Mouse (Mus musculus): Measurements from ENCODE around the gene Hat1.

Hat1 gene

GRCm38 (mm10) chr2:71376433-71376906, 12.3 kb upstream of the Hat1 start:
- no peak for DNase-seq (ENCODE audit: low read depth)

- no peak for DNase-seq (ENCODE audit: low read depth)
Observed at GRCm38 (mm10) chr2:71377426-71377825, 11.3 kb upstream of the Hat1 start.

- DNase-seq (ENCODE audit: low read depth), result no peak
Observed at GRCm38 (mm10) chr2:71381962-71382361, 6.8 kb upstream of the Hat1 start.

- no peak for DNase-seq (ENCODE audit: low read depth)
Observed at GRCm38 (mm10) chr2:71383890-71384289, 4.9 kb upstream of the Hat1 start.

- DNase-seq (ENCODE audit: low read depth), result no peak
Observed at GRCm38 (mm10) chr2:71387766-71388165, 992 bp upstream of the Hat1 start.

- no peak for DNase-seq (ENCODE audit: low read depth)
Observed at GRCm38 (mm10) chr2:71389864-71390263, 1.1 kb downstream of the Hat1 start.

GRCm38 (mm10) chr2:71405613-71406012, 16.9 kb downstream of the Hat1 start:
- no peak for DNase-seq (ENCODE audit: low read depth)

GRCm38 (mm10) chr2:71418760-71419280, 30.1 kb downstream of the Hat1 start:
- DNase-seq (ENCODE audit: low read depth), result no peak

GRCm38 (mm10) chr2:71419408-71419807, 30.6 kb downstream of the Hat1 start:
- DNase-seq (ENCODE audit: low read depth), result peak; percentile 22

GRCm38 (mm10) chr2:71420895-71421425, 32.2 kb downstream of the Hat1 start:
- DNase-seq (ENCODE audit: low read depth), result no peak

- peak; percentile 69 for DNase-seq (ENCODE audit: low read depth)
Observed at GRCm38 (mm10) chr2:71424545-71424944, 35.8 kb downstream of the Hat1 start.

- DNase-seq (ENCODE audit: low read depth), result no peak
Observed at GRCm38 (mm10) chr2:71435440-71435839, 46.7 kb downstream of the Hat1 start.

- no peak for DNase-seq (ENCODE audit: low read depth)
Observed at GRCm38 (mm10) chr2:71443376-71443775, 54.6 kb downstream of the Hat1 start.

- DNase-seq (ENCODE audit: low read depth), result no peak
Observed at GRCm38 (mm10) chr2:71445536-71446196, 56.9 kb downstream of the Hat1 start.

- no peak for DNase-seq (ENCODE audit: low read depth)
Observed at GRCm38 (mm10) chr2:71449604-71450003, 60.8 kb downstream of the Hat1 start.

- DNase-seq (ENCODE audit: low read depth), result no peak
Observed at GRCm38 (mm10) chr2:71451761-71452160, 63.0 kb downstream of the Hat1 start.

GRCm38 (mm10) chr2:71453161-71453916, 64.6 kb downstream of the Hat1 start, which contains the start of gene Metap1d:
Metap1d (plus strand) TSS chr2:71453276.
- DNase-seq (ENCODE audit: low read depth), result peak; percentile 91

GRCm38 (mm10) chr2:71453917-71454260, 65.1 kb downstream of the Hat1 start:
- no peak for DNase-seq (ENCODE audit: low read depth)

- DNase-seq (ENCODE audit: low read depth), result no peak
Observed at GRCm38 (mm10) chr2:71458624-71459023, 69.9 kb downstream of the Hat1 start.

- DNase-seq (ENCODE audit: low read depth), result no peak
Observed at GRCm38 (mm10) chr2:71459659-71460058, 70.9 kb downstream of the Hat1 start.

- DNase-seq (ENCODE audit: low read depth), result no peak
Observed at GRCm38 (mm10) chr2:71461139-71461538, 72.4 kb downstream of the Hat1 start.

- peak; percentile 86 for DNase-seq (ENCODE audit: low read depth)
Observed at GRCm38 (mm10) chr2:71461589-71461988, 72.8 kb downstream of the Hat1 start.

- no peak for DNase-seq (ENCODE audit: low read depth)
Observed at GRCm38 (mm10) chr2:71462066-71462465, 73.3 kb downstream of the Hat1 start.

Data from c-Kit-positive CD71-positive TER-119-negative erythroid progenitor cells, embryonic 14.5 days (primary cell).